Mouse (Mus musculus): ENCODE results near the gene Stx8. TPM values are rescaled to one million over a fixed set of nuclear protein-coding genes. Genes with fewer than 3 reads are reported as not detected.
A peak's percentile ranks its signal among the peaks of the same experiment; 100 is the strongest.

Gene Stx8
- polyA plus RNA-seq, 1 experiment: 35.8 TPM

- no peak overlapping the region for H3K4me3 ChIP-seq (ENCODE audit: low read depth, low read length)
- no peaks in the 10 kb centered on the region for H3K9me3 ChIP-seq (replicated peaks; ENCODE audit: control insufficient read depth, insufficient read depth, low read length, poor library complexity, severe bottlenecking)
- H3K9ac ChIP-seq (ENCODE audit: low read depth, poor library complexity, severe bottlenecking): no peak overlapping the region
- no peaks in the 10 kb centered on the region for H3K4me1 ChIP-seq (ENCODE audit: control insufficient read depth, insufficient read depth, low read length)
- H3K27me3 ChIP-seq (ENCODE audit: control insufficient read depth, insufficient read depth, low read length, poor library complexity, severe bottlenecking): no peaks in the 10 kb centered on the region
- TF ChIP-seq CTCF (IDR thresholded peaks at IDR 0.05; ENCODE audit: low read depth, low read length) (no peak), POLR2A (IDR thresholded peaks at IDR 0.05; ENCODE audit: insufficient read depth, low read length) (no peak), EP300 (IDR thresholded peaks at IDR 0.05; ENCODE audit: insufficient read depth, low read depth, low read length) (no peak)
- no peak overlapping the region for H3K27ac ChIP-seq (ENCODE audit: insufficient read depth, low read length)
- no peaks in the 10 kb centered on the region for H3K36me3 ChIP-seq (ENCODE audit: control insufficient read depth, insufficient read depth, low read length, poor library complexity, severe bottlenecking)
Measured at GRCm38 (mm10) chr11:67948229-67948628, 17.8 kb upstream of the Stx8 start.

- H3K4me3 ChIP-seq (ENCODE audit: low read depth, low read length): no peak overlapping the region
- H3K9ac ChIP-seq (ENCODE audit: low read depth, poor library complexity, severe bottlenecking): no peak overlapping the region
- no peaks in the 10 kb centered on the region for H3K27me3 ChIP-seq (ENCODE audit: control insufficient read depth, insufficient read depth, low read length, poor library complexity, severe bottlenecking)
- no peak overlapping the region for H3K27ac ChIP-seq (ENCODE audit: insufficient read depth, low read length)
- TF ChIP-seq EP300 (IDR thresholded peaks at IDR 0.05; ENCODE audit: insufficient read depth, low read depth, low read length): no peak
- TF ChIP-seq POLR2A (IDR thresholded peaks at IDR 0.05; ENCODE audit: insufficient read depth, low read length): no peak
- TF ChIP-seq CTCF (IDR thresholded peaks at IDR 0.05; ENCODE audit: low read depth, low read length): no peak
- H3K36me3 ChIP-seq (ENCODE audit: control insufficient read depth, insufficient read depth, low read length, poor library complexity, severe bottlenecking): no peaks in the 10 kb centered on the region
- H3K9me3 ChIP-seq (replicated peaks; ENCODE audit: control insufficient read depth, insufficient read depth, low read length, poor library complexity, severe bottlenecking): no peaks in the 10 kb centered on the region
- H3K4me1 ChIP-seq (ENCODE audit: control insufficient read depth, insufficient read depth, low read length): no peaks in the 10 kb centered on the region
Measured at GRCm38 (mm10) chr11:67949475-67949874, 16.5 kb upstream of the Stx8 start.

GRCm38 (mm10) chr11:67953604-67954003 lies 12.4 kb upstream of the Stx8 start:
- no peak overlapping the region for H3K9ac ChIP-seq (ENCODE audit: low read depth, poor library complexity, severe bottlenecking)
- H3K27me3 ChIP-seq (ENCODE audit: control insufficient read depth, insufficient read depth, low read length, poor library complexity, severe bottlenecking): no peaks in the 10 kb centered on the region
- H3K4me1 ChIP-seq (ENCODE audit: control insufficient read depth, insufficient read depth, low read length): no peaks in the 10 kb centered on the region
- no peak overlapping the region for H3K4me3 ChIP-seq (ENCODE audit: low read depth, low read length)
- H3K36me3 ChIP-seq (ENCODE audit: control insufficient read depth, insufficient read depth, low read length, poor library complexity, severe bottlenecking): no peaks in the 10 kb centered on the region
- H3K27ac ChIP-seq (ENCODE audit: insufficient read depth, low read length): no peak overlapping the region
- H3K9me3 ChIP-seq (replicated peaks; ENCODE audit: control insufficient read depth, insufficient read depth, low read length, poor library complexity, severe bottlenecking): no peaks in the 10 kb centered on the region
- no peak for TF ChIP-seq CTCF (IDR thresholded peaks at IDR 0.05; ENCODE audit: low read depth, low read length)
- no peak for TF ChIP-seq POLR2A (IDR thresholded peaks at IDR 0.05; ENCODE audit: insufficient read depth, low read length)
- no peak for TF ChIP-seq EP300 (IDR thresholded peaks at IDR 0.05; ENCODE audit: insufficient read depth, low read depth, low read length)

GRCm38 (mm10) chr11:67954413-67954812 lies 11.6 kb upstream of the Stx8 start:
- no peak overlapping the region for H3K27ac ChIP-seq (ENCODE audit: insufficient read depth, low read length)
- H3K27me3 ChIP-seq (ENCODE audit: control insufficient read depth, insufficient read depth, low read length, poor library complexity, severe bottlenecking): no peaks in the 10 kb centered on the region
- no peak overlapping the region for H3K9ac ChIP-seq (ENCODE audit: low read depth, poor library complexity, severe bottlenecking)
- no peaks in the 10 kb centered on the region for H3K9me3 ChIP-seq (replicated peaks; ENCODE audit: control insufficient read depth, insufficient read depth, low read length, poor library complexity, severe bottlenecking)
- H3K36me3 ChIP-seq (ENCODE audit: control insufficient read depth, insufficient read depth, low read length, poor library complexity, severe bottlenecking): no peaks in the 10 kb centered on the region
- no peak overlapping the region for H3K4me3 ChIP-seq (ENCODE audit: low read depth, low read length)
- no peaks in the 10 kb centered on the region for H3K4me1 ChIP-seq (ENCODE audit: control insufficient read depth, insufficient read depth, low read length)
- TF ChIP-seq CTCF (IDR thresholded peaks at IDR 0.05; ENCODE audit: low read depth, low read length): no peak

GRCm38 (mm10) chr11:67964110-67964509 lies 1.9 kb upstream of the Stx8 start:
- H3K4me3 ChIP-seq (ENCODE audit: low read depth, low read length): no peak overlapping the region
- no peaks in the 10 kb centered on the region for H3K4me1 ChIP-seq (ENCODE audit: control insufficient read depth, insufficient read depth, low read length)
- H3K27ac ChIP-seq (ENCODE audit: insufficient read depth, low read length): no peak overlapping the region
- peak; percentile 82 for TF ChIP-seq CTCF (IDR thresholded peaks at IDR 0.05; ENCODE audit: low read depth, low read length)
- no peak for TF ChIP-seq EP300 (IDR thresholded peaks at IDR 0.05; ENCODE audit: insufficient read depth, low read depth, low read length)
- no peak for TF ChIP-seq POLR2A (IDR thresholded peaks at IDR 0.05; ENCODE audit: insufficient read depth, low read length)
- H3K9ac ChIP-seq (ENCODE audit: low read depth, poor library complexity, severe bottlenecking): no peak overlapping the region
- H3K36me3 ChIP-seq (ENCODE audit: control insufficient read depth, insufficient read depth, low read length, poor library complexity, severe bottlenecking): no peaks in the 10 kb centered on the region
- H3K27me3 ChIP-seq (ENCODE audit: control insufficient read depth, insufficient read depth, low read length, poor library complexity, severe bottlenecking): no peaks in the 10 kb centered on the region
- H3K9me3 ChIP-seq (replicated peaks; ENCODE audit: control insufficient read depth, insufficient read depth, low read length, poor library complexity, severe bottlenecking): no peaks in the 10 kb centered on the region

- Histone ChIP-seq H3K27ac (ENCODE audit: insufficient read depth, low read length) (no peak within 1 kb of the TSS), H3K4me3 (ENCODE audit: low read depth, low read length) (peak within 1 kb of the TSS; percentile 85), H3K27me3 (ENCODE audit: control insufficient read depth, insufficient read depth, low read length, poor library complexity, severe bottlenecking) (no peaks in the 10 kb centered on the region), H3K36me3 (ENCODE audit: control insufficient read depth, insufficient read depth, low read length, poor library complexity, severe bottlenecking) (no peaks in the 10 kb centered on the region), H3K9me3 (replicated peaks; ENCODE audit: control insufficient read depth, insufficient read depth, low read length, poor library complexity, severe bottlenecking) (no peaks in the 10 kb centered on the region), H3K9ac (ENCODE audit: low read depth, poor library complexity, severe bottlenecking) (peak within 1 kb of the TSS; percentile 46), H3K4me1 (ENCODE audit: control insufficient read depth, insufficient read depth, low read length) (no peaks in the 10 kb centered on the region)
- TF ChIP-seq POLR2A (IDR thresholded peaks at IDR 0.05; ENCODE audit: insufficient read depth, low read length) (no peak), CTCF (IDR thresholded peaks at IDR 0.05; ENCODE audit: low read depth, low read length) (no peak), EP300 (IDR thresholded peaks at IDR 0.05; ENCODE audit: insufficient read depth, low read depth, low read length) (no peak)
Measured at GRCm38 (mm10) chr11:67965242-67965883, 630 bp upstream of the Stx8 start, which contains the start of gene Cfap52. Gene Cfap52, minus strand, starts transcription at chr11:67965651.

Measured in ES-Bruce4 (cell line).